Mouse (Mus musculus): ENCODE measurements around the gene Oas1c. TPM values are rescaled to one million over a fixed set of nuclear protein-coding genes. Genes with fewer than 3 reads are reported as not detected.
A peak's percentile ranks its signal among the peaks of the same experiment; 100 is the strongest.

Gene Oas1c
- polyA plus RNA-seq, 2 experiments = 0.08 to 0.21 TPM

DNA sequence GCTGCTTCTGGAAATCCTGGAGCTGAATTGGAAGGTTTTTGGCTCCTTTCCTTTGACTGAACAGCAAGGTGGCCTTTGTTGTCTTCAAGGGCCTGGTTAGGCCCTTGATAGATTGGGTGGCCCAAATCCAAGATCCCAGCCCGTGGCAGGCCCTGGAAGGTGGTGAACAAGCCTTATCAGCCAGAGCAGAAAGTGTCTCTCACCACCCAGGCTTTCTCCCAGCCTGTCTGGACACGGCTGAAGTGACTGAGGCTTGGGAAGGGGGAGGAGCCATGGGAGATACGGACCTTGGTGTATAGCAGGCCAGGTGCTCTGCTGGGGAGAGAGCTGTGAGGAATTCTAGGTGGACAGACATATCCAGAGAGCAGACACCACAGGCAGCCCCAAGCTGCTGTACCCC, 42.9 kb downstream of the Oas1c start:
- no peak for TF ChIP-seq CTCF (IDR thresholded peaks at IDR 0.05; ENCODE audit: low read depth)
- no peak for TF ChIP-seq EP300 (IDR thresholded peaks at IDR 0.05; ENCODE audit: low read depth)
- H3K27me3 ChIP-seq (ENCODE audit: control insufficient read depth, insufficient read depth, low read length) = no peaks in the 10 kb centered on the region
- 35% methylated on average over 3 of the region's 3 CpGs for WGBS (ENCODE audit: insufficient replicate concordance)
- no peak for ATAC-seq (ENCODE audit: insufficient read depth)
- H3K36me3 ChIP-seq (replicated peaks; ENCODE audit: control insufficient read depth, insufficient read depth, low read depth) = no peaks in the 10 kb centered on the region
- H3K4me2 ChIP-seq (ENCODE audit: low read depth) = no peak overlapping the region
- no peak for DNase-seq (ENCODE audit: low read depth in 3 of 3, low spot score in 3 of 3)
- H3K9ac ChIP-seq (replicated peaks) = no peak overlapping the region
- no peaks in the 10 kb centered on the region for H3K4me1 ChIP-seq (replicated peaks; ENCODE audit: control insufficient read depth in 2 of 2, insufficient read depth in 2 of 2, low read length in 1 of 2)
- no peaks in the 10 kb centered on the region for H3K9me3 ChIP-seq (ENCODE audit: control insufficient read depth, low read length)
- no peak overlapping the region for H3K27ac ChIP-seq
- no peak overlapping the region for H3K4me3 ChIP-seq (ENCODE audit: insufficient read depth in 1 of 2, low read depth in 2 of 2, low read length in 2 of 2)

DNA sequence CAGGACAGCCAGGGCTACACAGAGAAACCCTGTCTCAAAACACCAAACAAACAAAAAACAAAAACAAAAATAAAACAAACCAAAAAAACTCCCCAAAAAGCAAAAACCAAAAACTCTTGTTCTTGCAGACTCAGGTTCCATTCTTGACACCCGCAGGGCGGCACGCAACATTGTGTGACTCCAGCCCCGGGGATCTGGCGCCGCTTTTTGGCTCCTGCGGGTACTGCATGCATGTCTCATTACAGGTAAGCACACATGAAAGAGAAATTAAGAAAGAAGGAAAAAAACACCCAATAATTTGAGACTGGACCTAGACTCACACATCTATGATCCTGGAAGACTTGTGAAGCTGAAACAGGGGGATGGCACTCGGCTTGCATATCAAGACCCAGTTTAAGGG, 47.3 kb downstream of the Oas1c start:
- ATAC-seq (ENCODE audit: insufficient read depth) (no peak), DNase-seq (ENCODE audit: low read depth in 3 of 3, low spot score in 3 of 3) (no peak)
- no peaks in the 10 kb centered on the region for H3K36me3 ChIP-seq (replicated peaks; ENCODE audit: control insufficient read depth, insufficient read depth, low read depth)
- H3K27ac ChIP-seq = no peak overlapping the region
- H3K4me1 ChIP-seq (replicated peaks; ENCODE audit: control insufficient read depth in 2 of 2, insufficient read depth in 2 of 2, low read length in 1 of 2) = no peaks in the 10 kb centered on the region
- H3K9me3 ChIP-seq (ENCODE audit: control insufficient read depth, low read length) = no peaks in the 10 kb centered on the region
- H3K9ac ChIP-seq (replicated peaks) = no peak overlapping the region
- TF ChIP-seq EP300 (IDR thresholded peaks at IDR 0.05; ENCODE audit: low read depth) (no peak), CTCF (IDR thresholded peaks at IDR 0.05; ENCODE audit: low read depth) (0 out of 2 replicates have a peak, but pooled peaks have one; percentile 19)
- WGBS (ENCODE audit: insufficient replicate concordance) = 52% methylated on average over 8 of the region's 8 CpGs
- no peaks in the 10 kb centered on the region for H3K27me3 ChIP-seq (ENCODE audit: control insufficient read depth, insufficient read depth, low read length)
- no peak overlapping the region for H3K4me3 ChIP-seq (ENCODE audit: insufficient read depth in 1 of 2, low read depth in 2 of 2, low read length in 2 of 2)
- no peak overlapping the region for H3K4me2 ChIP-seq (ENCODE audit: low read depth)

DNA sequence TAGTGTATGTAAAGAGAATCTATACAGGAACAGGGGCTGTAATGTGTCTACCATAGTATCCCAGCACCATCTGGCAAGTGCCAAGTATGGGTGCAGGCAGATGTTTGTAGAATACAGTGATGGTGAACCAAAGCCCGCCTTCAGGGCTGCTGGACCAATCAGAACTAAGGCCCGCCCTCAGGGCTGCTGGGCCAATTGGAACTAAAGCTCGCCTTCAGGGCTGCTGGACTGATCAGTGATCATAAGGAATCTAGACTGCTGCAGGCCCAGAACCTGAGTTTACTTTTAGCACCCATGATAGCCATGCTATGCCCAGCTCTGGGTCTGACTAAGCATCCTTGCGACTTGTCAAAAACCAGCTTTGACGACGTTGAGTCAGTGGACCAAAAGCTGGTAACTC, 50.4 kb downstream of the Oas1c start:
- H3K27ac ChIP-seq = no peak overlapping the region
- H3K9me3 ChIP-seq (ENCODE audit: control insufficient read depth, low read length) = no peaks in the 10 kb centered on the region
- H3K36me3 ChIP-seq (replicated peaks; ENCODE audit: control insufficient read depth, insufficient read depth, low read depth) = no peaks in the 10 kb centered on the region
- no peak overlapping the region for H3K4me3 ChIP-seq (ENCODE audit: insufficient read depth in 1 of 2, low read depth in 2 of 2, low read length in 2 of 2)
- DNase-seq (ENCODE audit: low read depth in 3 of 3, low spot score in 3 of 3) = no peak
- ATAC-seq (ENCODE audit: insufficient read depth) = no peak
- no peaks in the 10 kb centered on the region for H3K27me3 ChIP-seq (ENCODE audit: control insufficient read depth, insufficient read depth, low read length)
- no peaks in the 10 kb centered on the region for H3K4me1 ChIP-seq (replicated peaks; ENCODE audit: control insufficient read depth in 2 of 2, insufficient read depth in 2 of 2, low read length in 1 of 2)
- TF ChIP-seq CTCF (IDR thresholded peaks at IDR 0.05; ENCODE audit: low read depth) (no peak), EP300 (IDR thresholded peaks at IDR 0.05; ENCODE audit: low read depth) (no peak)
- H3K9ac ChIP-seq (replicated peaks) = no peak overlapping the region
- H3K4me2 ChIP-seq (ENCODE audit: low read depth) = no peak overlapping the region
- 21% methylated on average over 6 of the region's 6 CpGs for WGBS (ENCODE audit: insufficient replicate concordance)

DNA sequence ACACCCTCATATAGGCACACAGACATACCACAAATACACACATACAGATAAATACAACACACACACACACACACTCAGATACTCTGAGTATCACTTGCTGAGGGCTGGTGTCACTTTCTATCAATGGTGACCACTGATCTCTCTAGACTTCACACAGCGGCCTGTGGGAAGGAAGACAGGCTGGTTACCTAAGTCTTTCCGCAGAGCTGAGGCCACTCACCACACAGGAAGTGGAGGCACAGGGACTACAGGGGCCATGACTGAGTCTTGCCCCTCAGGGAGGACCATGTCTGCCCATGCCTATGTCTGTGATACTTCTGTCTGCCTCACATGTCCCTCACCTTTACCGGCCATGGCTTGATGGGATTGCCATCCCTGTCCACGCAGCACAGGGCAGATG, 58.1 kb downstream of the Oas1c start:
- Histone ChIP-seq H3K4me1 (replicated peaks; ENCODE audit: control insufficient read depth in 2 of 2, insufficient read depth in 2 of 2, low read length in 1 of 2) (no peaks in the 10 kb centered on the region), H3K9me3 (ENCODE audit: control insufficient read depth, low read length) (no peaks in the 10 kb centered on the region), H3K27me3 (ENCODE audit: control insufficient read depth, insufficient read depth, low read length) (no peaks in the 10 kb centered on the region), H3K4me3 (ENCODE audit: insufficient read depth in 1 of 2, low read depth in 2 of 2, low read length in 2 of 2) (no peak overlapping the region), H3K36me3 (replicated peaks; ENCODE audit: control insufficient read depth, insufficient read depth, low read depth) (no peaks in the 10 kb centered on the region), H3K9ac (replicated peaks) (no peak overlapping the region), H3K27ac (no peak overlapping the region), H3K4me2 (ENCODE audit: low read depth) (no peak overlapping the region)
- DNase-seq (ENCODE audit: low read depth in 3 of 3, low spot score in 3 of 3) = no peak
- WGBS (ENCODE audit: insufficient replicate concordance) = 39% methylated on average over 4 of the region's 4 CpGs
- TF ChIP-seq CTCF (IDR thresholded peaks at IDR 0.05; ENCODE audit: low read depth) (no peak), EP300 (IDR thresholded peaks at IDR 0.05; ENCODE audit: low read depth) (no peak)
- ATAC-seq (ENCODE audit: insufficient read depth) = no peak

DNA sequence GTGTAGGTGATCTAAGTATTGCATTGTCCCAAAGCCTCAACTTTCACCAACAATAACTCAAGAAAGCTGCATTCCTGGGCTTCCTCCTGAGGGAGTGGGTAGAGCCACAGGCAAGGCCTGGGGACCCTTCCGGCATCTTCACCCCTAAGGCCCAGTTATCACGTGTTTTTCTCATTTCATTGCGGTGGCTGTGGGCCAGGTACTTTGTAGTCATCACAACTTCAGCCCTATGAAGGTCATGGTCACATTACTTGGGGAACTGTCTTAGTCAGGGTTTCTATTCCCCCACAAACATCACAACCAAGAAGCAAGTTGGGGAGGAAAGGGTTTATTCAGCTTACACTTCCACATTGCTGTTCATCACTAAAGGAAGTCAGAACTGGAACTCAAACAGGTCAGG, 59.5 kb downstream of the Oas1c start:
- H3K4me1 ChIP-seq (replicated peaks; ENCODE audit: control insufficient read depth in 2 of 2, insufficient read depth in 2 of 2, low read length in 1 of 2) = no peaks in the 10 kb centered on the region
- no peaks in the 10 kb centered on the region for H3K27me3 ChIP-seq (ENCODE audit: control insufficient read depth, insufficient read depth, low read length)
- no peak overlapping the region for H3K4me3 ChIP-seq (ENCODE audit: insufficient read depth in 1 of 2, low read depth in 2 of 2, low read length in 2 of 2)
- no peaks in the 10 kb centered on the region for H3K36me3 ChIP-seq (replicated peaks; ENCODE audit: control insufficient read depth, insufficient read depth, low read depth)
- no peak overlapping the region for H3K4me2 ChIP-seq (ENCODE audit: low read depth)
- WGBS (ENCODE audit: insufficient replicate concordance) = 55% methylated on average over 3 of the region's 3 CpGs
- DNase-seq (ENCODE audit: low read depth in 3 of 3, low spot score in 3 of 3) = no peak
- H3K27ac ChIP-seq = no peak overlapping the region
- H3K9me3 ChIP-seq (ENCODE audit: control insufficient read depth, low read length) = no peaks in the 10 kb centered on the region
- H3K9ac ChIP-seq (replicated peaks) = no peak overlapping the region
- ATAC-seq (ENCODE audit: insufficient read depth) = no peak
- no peak for TF ChIP-seq EP300 (IDR thresholded peaks at IDR 0.05; ENCODE audit: low read depth)
- no peak for TF ChIP-seq CTCF (IDR thresholded peaks at IDR 0.05; ENCODE audit: low read depth)
